Mouse (Mus musculus) kidney, embryonic 15.5 days (tissue): Measurements from ENCODE around the gene Apoa2. TPM values are rescaled to one million over a fixed set of nuclear protein-coding genes. Genes with fewer than 3 reads are reported as not detected.
A peak's percentile ranks its signal among the peaks of the same experiment; 100 is the strongest.
"Not testable (repeated sequence)": the region's sequence is repeated elsewhere in the genome, so short reads cannot be mapped to it uniquely, and the experiment has no call there.

ENCODE experiments used
- ATAC-seq: fragments of 200-750 bp; cut with Nextera tagmentation; replicated peaks from 2 replicates; pipeline ENCODE4 v1.8.0; 2017; ENCODE audit warnings: moderate TSS enrichment; ENCODE audit not compliant: low FRiP score
- H3K27ac ChIP-seq: fragments of 300-500 bp; sonication (generic); 2 replicates; pipeline ENCODE4 v1.5.1; 2015; ENCODE audit warnings: mild to moderate bottlenecking, inconsistent platforms
- H3K27me3 ChIP-seq: fragments of 300-500 bp; sonication (generic); 2 replicates; pipeline ENCODE4 v1.6.1; 2015; ENCODE audit warnings: inconsistent platforms
- H3K36me3 ChIP-seq: fragments of 300-500 bp; sonication (generic); 2 replicates; pipeline ENCODE4 v1.6.1; 2015; ENCODE audit warnings: inconsistent platforms
- H3K4me1 ChIP-seq: fragments of 300-500 bp; sonication (generic); 2 replicates; pipeline ENCODE4 v1.6.1; 2015; ENCODE audit warnings: inconsistent platforms
- H3K4me2 ChIP-seq: fragments of 300-500 bp; sonication (generic); 2 replicates; pipeline ENCODE4 v1.6.1; 2015; ENCODE audit warnings: moderate library complexity, mild to moderate bottlenecking, inconsistent platforms
- H3K4me3 ChIP-seq: fragments of 300-500 bp; sonication (generic); replicated peaks from 2 replicates; pipeline ENCODE4 v1.5.1; 2015; ENCODE audit warnings: mild to moderate bottlenecking, inconsistent platforms
- H3K9ac ChIP-seq: fragments of 300-500 bp; sonication (generic); 2 replicates; pipeline ENCODE4 v1.6.1; 2015; ENCODE audit warnings: mild to moderate bottlenecking, inconsistent platforms
- H3K9me3 ChIP-seq: fragments of 300-500 bp; sonication (generic); replicated peaks from 2 replicates; pipeline ENCODE4 v1.6.1; 2016; ENCODE audit warnings: inconsistent platforms
- WGBS: fragments of 180-500 bp; shearing (Covaris S2); methylation state at CpG from one replicate; pipeline ENCODE4 v1.1.7; 2015; ENCODE audit warnings: mixed read lengths; 5-methylcytosine and 5-hydroxymethylcytosine counted together
- polyA plus RNA-seq: library from polyadenylated mRNA; unstranded; fragments of >200 nt; fragmentation: Nextera tagmentation; extraction: Ambion mirVana; gene quantifications from 2 replicates; pipeline ENCODE4 v1.2.1, GENCODE M21; 2015

Apoa2 gene
- polyA plus RNA-seq, 1 experiment from 2014 or later: 97.5 TPM

DNA sequence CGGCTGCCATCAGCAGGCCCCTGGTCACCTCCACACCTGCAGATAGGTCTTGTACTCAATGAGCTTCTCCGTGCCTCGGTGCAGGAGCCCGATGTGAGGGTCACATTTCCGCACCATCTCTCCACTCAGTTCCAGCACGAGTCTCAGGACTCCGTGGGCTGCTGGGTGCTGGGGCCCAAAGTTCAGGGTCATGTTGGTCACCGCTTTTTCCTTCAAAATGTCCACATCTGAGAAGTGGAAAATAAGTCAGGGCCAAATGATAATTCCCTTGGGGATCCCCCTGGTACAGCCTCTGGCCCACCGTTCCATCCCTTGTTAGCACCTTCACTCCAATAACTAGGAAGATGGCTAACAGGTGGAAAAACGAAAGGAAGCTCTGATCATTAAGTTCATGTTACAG, 16.1 kb downstream of the Apoa2 start:
- Histone ChIP-seq H3K4me3 (no peak overlapping the region), H3K9me3 (no peaks in the 10 kb centered on the region), H3K9ac (0 out of 2 replicates have a peak overlapping the region, but pooled peaks have one; percentile 2), H3K4me2 (no peak overlapping the region), H3K4me1 (peaks cover 21% of the 10 kb centered on the region), H3K27ac (no peak overlapping the region), H3K27me3 (no peaks in the 10 kb centered on the region), H3K36me3 (peaks cover 96% of the 10 kb centered on the region)
- no peak for ATAC-seq
- WGBS: 82% methylated on average over 10 of the region's 10 CpGs

DNA sequence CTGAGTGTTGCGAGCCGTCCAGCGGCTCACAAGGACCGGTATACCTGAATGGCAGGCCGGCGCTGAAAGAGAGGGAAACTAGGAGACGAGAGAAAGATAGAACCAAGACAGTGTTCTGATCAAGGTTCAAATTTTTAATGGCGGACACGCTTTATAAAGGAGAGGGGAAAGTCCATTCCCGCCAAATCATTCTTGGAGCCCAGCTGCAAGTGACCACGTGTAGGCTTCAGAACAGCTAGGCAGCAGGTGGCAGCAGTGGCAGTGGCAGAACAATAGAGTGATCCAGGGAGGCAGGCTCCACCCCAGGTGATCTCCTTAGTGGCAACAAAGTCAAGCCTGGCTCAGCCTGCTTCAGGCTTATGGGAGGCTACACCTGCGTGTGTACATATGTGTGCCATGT, 17.1 kb downstream of the Apoa2 start:
- ATAC-seq, H3K4me3 ChIP-seq, H3K27ac ChIP-seq, H3K4me2 ChIP-seq, H3K9ac ChIP-seq, H3K9me3 ChIP-seq, H3K27me3 ChIP-seq: not testable (repeated sequence)
- 84% methylated on average over 12 of the region's 12 CpGs for WGBS
- Histone ChIP-seq H3K36me3 (peaks cover 86% of the 10 kb centered on the region), H3K4me1 (peaks cover 27% of the 10 kb centered on the region)

- no peaks in the 10 kb centered on the region for H3K9me3 ChIP-seq
- no peak for ATAC-seq
- H3K9ac ChIP-seq: no peak overlapping the region
- H3K27me3 ChIP-seq: no peaks in the 10 kb centered on the region
- no peak overlapping the region for H3K27ac ChIP-seq
- peak overlapping the region; percentile 80; the same call in 1 of the 2 replicates for H3K4me2 ChIP-seq
- peaks cover 52% of the 10 kb centered on the region for H3K36me3 ChIP-seq
- 91% methylated on average over 8 of the region's 8 CpGs for WGBS
- H3K4me3 ChIP-seq: 0 out of 2 replicates have a peak overlapping the region, but pooled peaks have one; percentile 69
- peaks cover 53% of the 10 kb centered on the region for H3K4me1 ChIP-seq
Measured at GRCm38 (mm10) chr1:171245353-171245752, 20.5 kb downstream of the Apoa2 start.

- H3K9ac ChIP-seq: peak overlapping the region; percentile 77
- no peaks in the 10 kb centered on the region for H3K27me3 ChIP-seq
- peak overlapping the region; percentile 80 for H3K4me2 ChIP-seq
- no peaks in the 10 kb centered on the region for H3K9me3 ChIP-seq
- H3K4me1 ChIP-seq: peaks cover 59% of the 10 kb centered on the region
- peaks cover 36% of the 10 kb centered on the region for H3K36me3 ChIP-seq
- ATAC-seq: peak; percentile 90
- peak overlapping the region; percentile 69 for H3K4me3 ChIP-seq
- H3K27ac ChIP-seq: peak overlapping the region; percentile 91
- WGBS: under 1% methylated on average over 41 of the region's 41 CpGs
Measured at GRCm38 (mm10) chr1:171246709-171247452, 22.0 kb downstream of the Apoa2 start.

GRCm38 (mm10) chr1:171247453-171247841, 22.6 kb downstream of the Apoa2 start:
- 0 out of 2 replicates have a peak, but pooled peaks have one; percentile 2 for ATAC-seq
- peaks cover 64% of the 10 kb centered on the region for H3K4me1 ChIP-seq
- peaks cover 31% of the 10 kb centered on the region for H3K36me3 ChIP-seq
- H3K27me3 ChIP-seq: no peaks in the 10 kb centered on the region
- H3K27ac ChIP-seq: peak overlapping the region; percentile 91
- peak overlapping the region; percentile 69 for H3K4me3 ChIP-seq
- H3K4me2 ChIP-seq: peak overlapping the region; percentile 80
- H3K9ac ChIP-seq: peak overlapping the region; percentile 35
- whole genome bisulfite sequencing: 6% methylated on average over 13 of the region's 13 CpGs
- H3K9me3 ChIP-seq: no peaks in the 10 kb centered on the region

- peak overlapping the region; percentile 80 for H3K4me2 ChIP-seq
- no peaks in the 10 kb centered on the region for H3K27me3 ChIP-seq
- H3K36me3 ChIP-seq: peaks cover 26% of the 10 kb centered on the region
- no peak for ATAC-seq
- H3K4me3 ChIP-seq: peak overlapping the region; percentile 69
- H3K27ac ChIP-seq: peak overlapping the region; percentile 91
- 18% methylated on average over 4 of the region's 4 CpGs for WGBS
- H3K4me1 ChIP-seq: peaks cover 69% of the 10 kb centered on the region
- H3K9ac ChIP-seq: peak overlapping the region; percentile 35; the same call in 1 of the 2 replicates
- H3K9me3 ChIP-seq: no peaks in the 10 kb centered on the region
Measured at GRCm38 (mm10) chr1:171247916-171248315, 23.1 kb downstream of the Apoa2 start.

GRCm38 (mm10) chr1:171248386-171249226, 23.8 kb downstream of the Apoa2 start:
- Histone ChIP-seq H3K36me3 (peaks cover 23% of the 10 kb centered on the region), H3K27me3 (no peaks in the 10 kb centered on the region), H3K27ac (peak overlapping the region; percentile 91), H3K9me3 (no peaks in the 10 kb centered on the region), H3K4me3 (no peak overlapping the region), H3K9ac (no peak overlapping the region), H3K4me2 (peak overlapping the region; percentile 80), H3K4me1 (peaks cover 74% of the 10 kb centered on the region)
- ATAC-seq: no peak
- WGBS: 36% methylated on average over 3 of the region's 3 CpGs

DNA sequence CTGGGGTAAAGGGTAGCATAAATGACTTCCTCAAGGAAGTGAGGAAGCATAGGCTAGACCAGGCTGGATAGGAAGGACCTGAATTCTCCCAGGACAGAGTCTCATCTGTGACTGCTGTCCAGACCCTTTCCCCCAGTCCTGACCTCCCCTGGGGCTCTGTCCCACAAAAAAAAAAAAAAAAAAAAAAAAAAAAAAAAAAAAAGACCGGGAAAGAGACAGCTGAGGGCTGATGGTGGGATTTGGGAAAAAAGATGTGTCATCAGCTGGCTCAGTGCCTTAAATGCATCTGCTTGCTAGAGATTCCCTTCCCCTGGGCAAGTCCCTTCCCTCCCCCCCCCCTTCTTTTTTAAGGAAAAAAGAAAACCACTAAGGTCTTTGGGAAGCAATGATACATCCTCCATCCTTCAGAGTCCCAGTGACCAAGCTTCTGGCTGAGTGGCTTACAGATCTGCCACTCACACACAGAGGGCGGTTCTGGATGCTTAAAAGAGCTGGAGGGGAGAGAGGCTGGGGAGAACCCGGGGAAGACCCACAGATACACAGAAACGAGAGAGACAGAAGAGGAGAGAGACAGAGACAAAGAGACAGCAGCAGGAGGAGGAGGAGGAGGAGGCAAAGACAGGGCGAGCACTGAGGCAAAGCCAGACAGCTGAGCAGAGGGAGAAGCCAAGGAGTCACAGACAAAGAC, 25.2 kb downstream of the Apoa2 start, which contains the start of gene Adamts4:
Adamts4 (plus strand) TSS at position 509 of the 688 bp plus-strand sequence.
- peaks cover 23% of the 10 kb centered on the region for H3K36me3 ChIP-seq
- peak within 1 kb of the TSS; percentile 91 for H3K27ac ChIP-seq
- H3K9me3 ChIP-seq: no peaks in the 10 kb centered on the region
- peak within 1 kb of the TSS; percentile 46 for H3K4me3 ChIP-seq
- peak within 1 kb of the TSS; percentile 48 for H3K9ac ChIP-seq
- no peaks in the 10 kb centered on the region for H3K27me3 ChIP-seq
- 17% methylated on average over 5 of the region's 5 CpGs for WGBS
- peak within 1 kb of the TSS; percentile 73 for H3K4me2 ChIP-seq
- peaks cover 74% of the 10 kb centered on the region for H3K4me1 ChIP-seq
- 0 out of 2 replicates have a peak, but pooled peaks have one; percentile 12 for ATAC-seq

GRCm38 (mm10) chr1:171250680-171251593, 26.1 kb downstream of the Apoa2 start, which contains the start of gene Ndufs2:
TSS of gene Ndufs2 (minus strand) at chr1:171251388.
- Histone ChIP-seq H3K27me3 (no peaks in the 10 kb centered on the region), H3K9me3 (no peaks in the 10 kb centered on the region), H3K36me3 (peaks cover 24% of the 10 kb centered on the region), H3K27ac (peak within 1 kb of the TSS; percentile 91), H3K4me1 (peaks cover 68% of the 10 kb centered on the region), H3K4me2 (peak within 1 kb of the TSS; percentile 73), H3K4me3 (peak within 1 kb of the TSS; percentile 46), H3K9ac (peak within 1 kb of the TSS; percentile 48)
- WGBS: 9% methylated on average over 26 of the region's 26 CpGs
- ATAC-seq: 0 out of 2 replicates have a peak, but pooled peaks have one; percentile 2

- peak overlapping the region; percentile 91 for H3K27ac ChIP-seq
Measured at GRCm38 (mm10) chr1:171251594-171252324, 26.9 kb downstream of the Apoa2 start.

More at GRCm38 (mm10) chr1:171251594-171252324, 26.9 kb downstream of the Apoa2 start:
- no peaks in the 10 kb centered on the region for H3K27me3 ChIP-seq
- peaks cover 62% of the 10 kb centered on the region for H3K4me1 ChIP-seq
- WGBS: 5% methylated on average over 13 of the region's 13 CpGs
- H3K36me3 ChIP-seq: peaks cover 32% of the 10 kb centered on the region
- H3K9ac ChIP-seq: peak overlapping the region; percentile 48
- H3K4me3 ChIP-seq: peak overlapping the region; percentile 46
- no peaks in the 10 kb centered on the region for H3K9me3 ChIP-seq
- peak overlapping the region; percentile 73 for H3K4me2 ChIP-seq
- peak; percentile 28 for ATAC-seq
